Mouse (Mus musculus): ENCODE results near the gene Klf9.
A peak's percentile ranks its signal among the peaks of the same experiment; 100 is the strongest.

Klf9 gene

GRCm38 (mm10) chr19:23162877-23163276 is 21.9 kb downstream of the Klf9 start:
- DNase-seq (ENCODE audit: low read depth, low spot score) = no peak

DNA sequence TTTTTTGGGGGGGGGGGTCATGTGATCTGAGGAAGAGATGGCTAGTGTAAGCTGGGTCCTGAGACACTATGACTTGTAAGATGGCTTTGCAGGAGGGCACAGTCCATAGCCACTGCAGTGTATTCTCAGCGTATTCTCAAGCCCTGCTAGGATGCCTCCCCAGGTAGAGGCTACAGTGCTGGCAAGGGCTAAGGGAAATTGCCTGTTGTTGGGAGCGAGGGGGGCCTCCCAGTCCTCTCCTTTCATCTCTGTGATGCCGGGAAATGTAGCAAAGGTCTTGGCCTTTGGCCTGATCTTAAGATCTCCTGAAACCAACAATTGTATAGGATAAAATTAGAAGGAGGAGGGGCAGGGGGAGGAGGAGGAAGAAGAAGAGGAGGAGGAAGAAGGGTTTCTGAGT is 22.3 kb downstream of the Klf9 start:
- no peak for DNase-seq (ENCODE audit: low read depth, low spot score)

DNA sequence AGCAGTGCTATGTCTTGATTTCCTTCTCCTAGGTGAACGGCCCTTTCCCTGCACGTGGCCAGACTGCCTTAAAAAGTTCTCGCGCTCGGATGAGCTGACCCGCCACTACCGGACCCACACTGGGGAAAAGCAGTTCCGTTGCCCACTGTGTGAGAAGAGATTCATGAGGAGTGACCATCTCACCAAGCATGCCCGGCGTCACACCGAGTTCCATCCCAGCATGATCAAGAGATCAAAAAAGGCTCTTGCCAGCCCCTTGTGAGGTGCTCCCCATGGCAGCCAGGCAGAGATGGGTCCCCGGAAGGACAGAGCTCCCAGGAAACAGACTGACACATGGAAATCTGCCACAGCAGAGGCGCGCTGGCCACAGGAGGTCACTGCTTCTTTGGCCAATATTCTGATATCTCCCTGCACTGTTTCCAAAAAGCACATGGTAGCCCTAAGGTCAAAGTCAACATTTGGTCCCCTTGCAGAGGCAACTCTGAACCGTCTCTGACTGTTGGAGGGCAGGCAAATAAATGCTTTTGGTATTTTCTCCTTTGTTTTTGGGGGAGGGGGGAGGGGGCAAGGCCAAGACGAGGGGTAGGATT is 23.7 kb downstream of the Klf9 start:
- DNase-seq (ENCODE audit: low read depth, low spot score) = no peak

DNA sequence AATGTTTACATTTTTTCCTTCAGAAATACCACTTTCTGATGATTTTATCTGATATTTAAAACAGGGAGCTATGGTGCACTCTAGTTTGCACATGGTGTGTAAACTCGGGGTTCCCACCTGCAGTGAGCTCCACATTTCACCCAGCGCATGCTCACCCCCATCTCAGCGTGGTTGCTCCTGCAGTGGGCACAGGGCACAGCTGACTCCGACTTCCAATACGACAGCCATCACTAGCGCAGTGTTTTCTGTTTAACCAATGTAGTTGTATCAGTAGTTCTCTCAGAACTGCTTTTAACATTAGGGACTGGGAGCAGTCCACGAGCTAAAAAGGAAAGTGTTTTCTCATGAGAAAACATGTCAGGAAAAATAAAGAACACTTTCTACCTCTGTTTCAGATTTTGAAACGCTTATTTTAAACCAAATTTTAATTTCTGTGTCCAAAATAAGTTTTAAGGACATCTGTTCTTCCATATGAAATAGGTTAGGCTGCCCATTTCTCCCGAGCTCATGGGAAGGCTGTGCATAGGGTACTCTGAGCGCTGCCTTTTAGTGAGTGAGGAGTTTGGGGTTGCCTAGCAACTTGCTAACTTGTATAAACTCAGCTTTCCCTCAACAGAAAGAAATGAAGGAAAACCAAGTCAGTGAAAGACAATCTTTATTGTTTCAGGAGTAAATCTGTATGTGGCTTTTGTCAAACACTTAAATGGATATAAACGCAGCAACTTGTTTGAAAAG is 25.7 kb downstream of the Klf9 start:
- peak; percentile 55 for DNase-seq (ENCODE audit: low read depth, low spot score)

DNA sequence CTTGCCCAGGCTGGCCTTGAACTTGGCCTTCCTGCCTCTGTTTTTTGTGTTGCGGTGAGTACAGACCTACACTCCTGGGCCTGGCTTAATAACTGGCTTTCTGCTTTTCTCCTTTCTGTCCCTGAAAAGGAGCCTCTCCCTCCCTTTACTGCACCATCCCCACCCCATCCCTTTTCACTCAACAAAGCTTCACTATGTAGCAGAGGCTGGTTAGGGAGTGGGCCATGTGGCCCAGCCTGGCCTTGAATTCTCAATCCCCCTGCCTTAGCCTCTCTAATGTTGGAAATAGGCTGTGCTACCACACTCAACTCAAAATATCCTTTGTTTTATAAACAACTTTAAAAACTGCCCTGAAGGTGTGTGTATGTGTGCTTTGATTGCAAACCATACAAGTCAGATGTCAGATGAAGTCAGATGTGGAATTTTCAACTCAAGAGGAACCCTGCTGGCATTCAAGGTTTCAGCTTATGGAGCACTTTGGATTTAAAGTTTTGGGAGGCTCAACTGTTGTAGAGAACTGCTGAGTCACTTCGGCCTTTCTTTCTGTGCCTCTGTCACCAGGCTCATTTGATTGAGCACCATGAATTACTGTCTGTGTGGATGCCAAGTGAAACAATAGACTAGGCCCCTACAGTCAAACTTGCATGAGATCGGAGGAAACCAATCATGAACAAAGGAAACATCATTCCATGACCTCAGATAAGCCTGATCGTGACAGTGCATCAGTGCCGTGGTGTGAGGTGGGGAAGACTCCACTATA is 28.1 kb downstream of the Klf9 start:
- no peak for DNase-seq (ENCODE audit: low read depth, low spot score)

DNA sequence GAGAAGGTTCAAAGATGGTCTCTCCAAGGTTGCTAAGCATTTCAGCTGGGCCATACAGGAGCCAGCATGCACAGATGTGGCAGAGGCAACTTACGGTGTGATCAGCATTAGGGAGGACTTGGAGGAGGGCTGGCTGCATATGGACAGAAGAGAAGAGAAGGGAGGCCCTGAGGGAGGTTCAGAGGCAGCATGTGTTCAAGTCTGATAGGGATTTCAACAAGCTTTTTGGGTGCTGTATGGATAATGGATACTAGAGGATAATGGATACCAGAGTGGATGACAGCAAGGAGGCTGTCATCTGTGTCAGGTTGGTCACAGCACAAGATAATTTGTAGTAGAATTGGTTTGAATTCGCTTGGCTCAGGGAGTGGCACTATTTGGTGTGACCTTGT is 28.6 kb downstream of the Klf9 start:
- no peak for DNase-seq (ENCODE audit: low read depth, low spot score)

GRCm38 (mm10) chr19:23170476-23170875 is 29.4 kb downstream of the Klf9 start:
- no peak for DNase-seq (ENCODE audit: low read depth, low spot score)

DNA sequence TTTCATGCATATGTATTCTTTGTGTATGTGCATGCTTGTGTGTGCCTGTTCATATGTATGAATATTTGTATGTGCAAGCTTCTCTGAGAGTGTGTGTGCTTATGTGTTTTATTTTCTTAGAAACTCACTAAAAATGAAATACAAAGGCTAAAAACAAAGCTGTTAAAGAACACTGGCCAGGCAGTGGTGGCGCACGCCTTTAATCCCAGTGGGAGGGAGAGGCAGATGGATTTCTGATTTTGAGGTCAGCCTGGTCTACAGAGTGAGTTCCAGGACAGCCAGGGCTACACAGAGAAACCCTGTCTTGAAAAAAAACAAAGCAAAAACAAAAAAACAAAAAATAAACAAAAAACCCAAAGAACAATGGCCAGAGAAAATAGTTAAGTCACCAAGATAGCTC is 30.1 kb downstream of the Klf9 start:
- DNase-seq (ENCODE audit: low read depth, low spot score) = no peak

- no peak for DNase-seq (ENCODE audit: low read depth, low spot score)
These were observed 34.1 kb downstream of the Klf9 start for GRCm38 (mm10) chr19:23175090-23175489.

- DNase-seq (ENCODE audit: low read depth, low spot score) = no peak
These were observed 34.5 kb downstream of the Klf9 start for GRCm38 (mm10) chr19:23175511-23175910.

- DNase-seq (ENCODE audit: low read depth, low spot score) = no peak
These were observed 37.5 kb downstream of the Klf9 start for GRCm38 (mm10) chr19:23178533-23178932.

DNA sequence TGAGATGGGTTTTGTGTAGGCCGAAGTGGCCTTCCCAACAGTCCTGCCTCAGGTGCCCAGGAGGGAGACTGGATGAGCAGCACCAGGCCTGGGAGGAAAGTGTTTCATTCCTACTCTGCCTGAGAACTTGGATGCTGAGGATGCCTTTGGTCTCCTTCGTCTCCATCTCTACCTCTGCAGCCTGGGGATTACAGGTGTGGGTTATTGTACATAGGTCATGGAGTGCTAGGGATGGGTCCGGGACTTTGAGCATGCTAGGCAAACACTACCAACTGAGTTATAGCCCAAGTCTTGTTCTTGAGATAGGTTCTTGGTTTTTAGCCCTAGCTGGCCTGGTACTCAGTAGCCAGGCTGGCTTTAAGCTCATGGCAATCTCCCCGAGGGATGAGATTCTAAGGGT is 42.5 kb downstream of the Klf9 start:
- DNase-seq (ENCODE audit: low read depth, low spot score) = no peak

- DNase-seq (ENCODE audit: low read depth, low spot score) = no peak
These were observed 43.0 kb downstream of the Klf9 start for GRCm38 (mm10) chr19:23184068-23184467.

DNA sequence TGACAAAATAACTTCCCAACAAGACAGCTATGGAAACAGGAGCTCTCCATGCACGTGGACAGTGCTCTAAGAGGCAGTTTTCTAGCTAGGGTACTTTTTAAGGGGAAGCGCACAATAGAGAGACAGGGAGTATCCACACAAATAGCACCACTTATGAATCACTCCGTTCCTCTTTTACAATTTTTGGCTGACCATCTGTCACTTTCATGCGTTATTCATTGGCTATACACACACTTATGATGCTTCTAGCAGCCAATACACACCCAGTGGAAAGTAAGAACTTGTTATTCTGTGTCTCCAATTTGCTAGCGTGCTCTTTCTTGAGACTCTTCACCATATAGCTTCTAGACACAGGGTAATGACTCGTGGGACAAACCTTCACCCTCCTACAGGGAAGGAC is 46.7 kb downstream of the Klf9 start:
- DNase-seq (ENCODE audit: low read depth, low spot score) = peak; percentile 26

DNA sequence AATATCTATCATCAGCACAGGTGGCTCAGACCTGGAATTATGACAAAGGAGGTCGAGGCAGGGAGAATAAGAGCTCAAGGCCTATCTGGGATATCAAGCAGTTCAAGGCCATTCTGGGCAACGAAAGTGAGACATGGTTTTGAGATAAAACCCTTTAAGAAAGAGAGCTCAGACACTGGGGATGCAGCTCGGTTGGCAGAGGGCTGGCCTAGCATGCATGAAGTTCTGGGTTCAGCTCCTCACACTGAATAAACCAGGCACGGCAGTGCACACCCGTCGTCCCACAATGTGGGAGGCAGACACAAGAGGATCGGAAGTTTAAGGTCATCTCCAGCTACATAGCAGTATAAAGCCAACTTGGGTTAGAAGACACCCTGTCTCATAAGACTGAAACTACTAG is 48.0 kb downstream of the Klf9 start:
- DNase-seq (ENCODE audit: low read depth, low spot score) = no peak

- no peak for DNase-seq (ENCODE audit: low read depth, low spot score)
These were observed 48.7 kb downstream of the Klf9 start for GRCm38 (mm10) chr19:23189744-23190143.

DNA sequence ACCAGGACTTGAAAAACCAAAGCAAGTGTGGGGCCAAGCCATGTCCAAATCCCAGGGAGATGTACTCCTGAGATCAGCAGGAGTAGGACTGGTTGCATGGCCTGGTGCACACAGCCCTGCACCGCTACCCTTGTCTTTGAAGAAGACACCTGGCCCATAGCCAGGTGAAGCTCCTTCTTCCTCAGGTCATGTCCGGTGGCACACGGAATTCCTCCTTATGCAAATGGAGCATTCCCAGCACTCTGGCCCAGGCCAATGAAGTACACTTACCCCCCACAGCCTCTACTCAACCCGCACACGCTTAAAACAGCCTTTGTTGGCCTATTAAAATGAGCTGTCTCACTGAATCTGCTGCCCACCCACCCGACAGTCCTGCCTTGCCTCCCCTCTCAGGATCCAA is 50.5 kb downstream of the Klf9 start:
- no peak for DNase-seq (ENCODE audit: low read depth, low spot score)

GRCm38 (mm10) chr19:23193076-23193475 is 52.0 kb downstream of the Klf9 start:
- no peak for DNase-seq (ENCODE audit: low read depth, low spot score)

DNA sequence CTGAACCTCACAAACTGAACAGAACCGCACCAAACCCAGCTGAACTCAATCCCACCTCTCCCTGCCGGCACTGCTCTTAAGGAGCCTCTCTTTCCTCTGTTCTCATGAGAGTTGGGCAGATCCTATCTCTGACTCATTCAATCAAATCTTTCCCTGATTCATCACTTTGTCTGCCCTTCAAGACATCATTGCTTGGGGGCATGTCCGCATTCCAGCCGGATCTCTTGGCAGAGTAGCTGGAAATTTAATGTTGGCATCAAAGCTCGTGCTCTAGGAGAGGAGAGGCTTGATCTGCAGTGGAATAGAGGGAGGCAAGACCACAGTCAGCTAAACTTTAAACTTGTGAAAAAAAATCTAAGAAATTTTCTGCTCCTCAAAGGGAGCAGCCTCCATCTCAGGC is 61.1 kb downstream of the Klf9 start:
- no peak for DNase-seq (ENCODE audit: low read depth, low spot score)

DNA sequence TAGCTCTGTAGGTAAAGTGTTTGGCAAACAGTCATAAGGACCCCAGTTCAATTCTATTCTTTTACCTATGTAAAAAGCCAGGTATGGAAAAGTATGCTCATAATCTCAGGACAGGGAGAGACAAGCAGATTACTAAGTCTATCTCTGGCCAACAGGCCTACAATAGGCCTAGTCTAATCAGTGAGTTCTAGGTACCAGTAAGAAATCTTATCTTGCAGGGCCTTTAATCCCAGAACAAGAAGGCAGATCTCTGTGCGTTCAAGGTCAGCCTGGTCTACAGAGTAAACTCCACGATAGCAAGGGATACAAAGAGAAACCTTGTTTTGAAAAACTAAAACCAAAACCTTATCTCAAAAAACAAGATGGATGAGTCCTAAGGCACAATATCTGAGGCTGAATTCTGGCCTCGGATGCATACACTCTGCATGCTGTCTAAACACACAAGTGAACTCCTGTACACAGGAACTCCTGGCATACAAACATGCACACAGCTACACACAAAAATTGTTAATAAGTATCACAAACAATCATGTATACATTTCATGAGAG is 62.6 kb downstream of the Klf9 start:
- no peak for DNase-seq (ENCODE audit: low read depth, low spot score)

- no peak for DNase-seq (ENCODE audit: low read depth, low spot score)
These were observed 70.3 kb downstream of the Klf9 start for GRCm38 (mm10) chr19:23211325-23211724.

- DNase-seq (ENCODE audit: low read depth, low spot score) = no peak
These were observed 73.3 kb downstream of the Klf9 start for GRCm38 (mm10) chr19:23214326-23214725.

Measured in brain, embryonic 18.5 days (tissue).